ENCODE assay signal across 8 mouse cellular contexts in genomic region chr11:69420554-69421000, GRCm38 (mm10). TPM values are rescaled to one million over a fixed set of nuclear protein-coding genes. Genes with fewer than 3 reads are reported as not detected.
DNase-seq lines count a peak whose midpoint lies in the region; ATAC-seq lines count a peak whose summit lies in the region.

No protein-coding gene starts in this region.

- H3K9ac ChIP-seq in forebrain, embryonic 11.5 days (ENCODE audit: low read length) = no peak overlapping the region
- no peak overlapping the region for H3K9ac ChIP-seq in liver, embryonic 11.5 days (ENCODE audit: low read depth, low read length)

- no peaks in the 10 kb centered on the region for H3K9me3 ChIP-seq in heart, embryonic 10.5 days
- no peaks in the 10 kb centered on the region for H3K9me3 ChIP-seq in forebrain, embryonic 11.5 days (ENCODE audit: control insufficient read depth, low read length)
- no peaks in the 10 kb centered on the region for H3K9me3 ChIP-seq in liver, embryonic 11.5 days (ENCODE audit: control insufficient read depth, low read length)

- H3K4me1 ChIP-seq in heart, embryonic 10.5 days = peaks cover 57% of the 10 kb centered on the region
- H3K4me1 ChIP-seq in forebrain, embryonic 11.5 days (replicated peaks; ENCODE audit: control insufficient read depth, insufficient read depth, low read length) = peaks cover 21% of the 10 kb centered on the region
- peaks cover 43% of the 10 kb centered on the region for H3K4me1 ChIP-seq in liver, embryonic 11.5 days (replicated peaks; ENCODE audit: control insufficient read depth, insufficient read depth, low read length)

- H3K27ac ChIP-seq in heart, embryonic 10.5 days = peak overlapping the region; percentile 98
- H3K27ac ChIP-seq in forebrain, embryonic 11.5 days (ENCODE audit: low read depth, low read length) = no peak overlapping the region
- H3K27ac ChIP-seq in liver, embryonic 11.5 days (ENCODE audit: low read depth, low read length) = no peak overlapping the region; the same call in 1 of the 2 replicates

- H3K4me3 ChIP-seq in heart, embryonic 10.5 days = peak overlapping the region; percentile 86
- peak overlapping the region; percentile 81 for H3K4me3 ChIP-seq in forebrain, embryonic 11.5 days (ENCODE audit: low read depth, low read length)
- peak overlapping the region; percentile 58 for H3K4me3 ChIP-seq in liver, embryonic 11.5 days (ENCODE audit: low read depth, low read length)

- WGBS in heart, embryonic 10.5 days = 7% methylated on average over 10 of the region's 10 CpGs
- WGBS in forebrain, embryonic 11.5 days = 10% methylated on average over 10 of the region's 10 CpGs
- WGBS in liver, embryonic 11.5 days = 12% methylated on average over 10 of the region's 10 CpGs

- H3K27me3 ChIP-seq in heart, embryonic 10.5 days (ENCODE audit: insufficient read depth, poor library complexity, severe bottlenecking) = peaks cover 38% of the 10 kb centered on the region
- H3K27me3 ChIP-seq in forebrain, embryonic 11.5 days (ENCODE audit: control insufficient read depth, insufficient read depth, low read length) = peaks cover 17% of the 10 kb centered on the region
- peaks cover 28% of the 10 kb centered on the region for H3K27me3 ChIP-seq in liver, embryonic 11.5 days (replicated peaks; ENCODE audit: control insufficient read depth, insufficient read depth, low read length)

- peak overlapping the region; percentile 99 for H3K4me2 ChIP-seq in forebrain, embryonic 11.5 days (ENCODE audit: low read depth, low read length, severe bottlenecking)
- peak overlapping the region; percentile 93 for H3K4me2 ChIP-seq in liver, embryonic 11.5 days

- no peak for DNase-seq in heart, embryonic 10.5 days (ENCODE audit: low spot score)
- DNase-seq in heart, postnatal 10 days = no peak
- DNase-seq in A20 (ENCODE audit: low read depth, low spot score) = peak; percentile 82
- DNase-seq in forebrain, embryonic 11.5 days (ENCODE audit: low spot score) = peak; percentile 45
- no peak for DNase-seq in liver, embryonic 11.5 days (ENCODE audit: low spot score)
- no peak for DNase-seq in ovary, postnatal 14 days (ENCODE audit: low spot score)
- DNase-seq in left cerebral cortex, adult 11 months (ENCODE audit: low spot score) = no peak

- ATAC-seq in forebrain, embryonic 11.5 days (replicated peaks; ENCODE audit: low FRiP score) = no peak
- ATAC-seq in liver, embryonic 11.5 days (replicated peaks; ENCODE audit: low FRiP score) = no peak
- no peak for ATAC-seq in CD4-positive, CD25-positive, alpha-beta regulatory T cell, adult 4 months

- intact Hi-C loops in heart, postnatal 10 days (cut with DNase I) = no loop called here

- no peaks in the 10 kb centered on the region for H3K36me3 ChIP-seq in heart, embryonic 10.5 days
- no peaks in the 10 kb centered on the region for H3K36me3 ChIP-seq in forebrain, embryonic 11.5 days (ENCODE audit: control insufficient read depth, insufficient read depth, low read length)
- H3K36me3 ChIP-seq in liver, embryonic 11.5 days (ENCODE audit: control insufficient read depth, insufficient read depth, low read length) = no peaks in the 10 kb centered on the region

RNA-seq across cellular contexts. Expression of gene Kdm6b, which starts 7.1 kb away (rescaled TPM):
- polyA plus RNA-seq in heart, embryonic 10.5 days (2016; fragmentation: Nextera tagmentation; extraction: Ambion mirVana) = 20.9 and 26.9 TPM in 2 replicates
- total RNA-seq in heart, postnatal 10 days (2021) = 10 to 100 TPM; 48.3 to 52.2 TPM
- 40.9 and 41.0 TPM in 2 replicates for polyA plus RNA-seq in forebrain, embryonic 11.5 days (2014; fragmentation: Nextera tagmentation; extraction: Ambion mirVana)
- 15.4 and 17.4 TPM in 2 replicates for polyA plus RNA-seq in liver, embryonic 11.5 days (2014; fragmentation: Nextera tagmentation; extraction: Ambion mirVana)
- polyA plus RNA-seq in CD4-positive, CD25-positive, alpha-beta regulatory T cell, adult 4 months (2017; shearing (Covaris generic)) = 10 to 100 TPM; 30.7 to 32.6 TPM

RNA-seq across cellular contexts. Expression of gene Tmem88, which starts 22.5 kb away (rescaled TPM):
- 38.9 and 52.5 TPM in 2 replicates for polyA plus RNA-seq in heart, embryonic 10.5 days (2016; fragmentation: Nextera tagmentation; extraction: Ambion mirVana)
- 10 to 100 TPM; 53.3 to 54.0 TPM for total RNA-seq in heart, postnatal 10 days (2021)
- 15.6 and 18.5 TPM in 2 replicates for polyA plus RNA-seq in forebrain, embryonic 11.5 days (2014; fragmentation: Nextera tagmentation; extraction: Ambion mirVana)
- polyA plus RNA-seq in liver, embryonic 11.5 days (2014; fragmentation: Nextera tagmentation; extraction: Ambion mirVana) = 20.4 and 26.2 TPM in 2 replicates
- polyA plus RNA-seq in CD4-positive, CD25-positive, alpha-beta regulatory T cell, adult 4 months (2017; shearing (Covaris generic)) = 1 to 10 TPM; 1.1 to 1.2 TPM

RNA-seq across cellular contexts. Expression of gene Cyb5d1, which starts 25.1 kb away (rescaled TPM):
- polyA plus RNA-seq in heart, embryonic 10.5 days (2016; fragmentation: Nextera tagmentation; extraction: Ambion mirVana) = 27.4 and 31.8 TPM in 2 replicates
- total RNA-seq in heart, postnatal 10 days (2021) = 10 to 100 TPM; 27.5 to 30.2 TPM
- polyA plus RNA-seq in forebrain, embryonic 11.5 days (2014; fragmentation: Nextera tagmentation; extraction: Ambion mirVana) = 43.7 and 44.4 TPM in 2 replicates
- polyA plus RNA-seq in liver, embryonic 11.5 days (2014; fragmentation: Nextera tagmentation; extraction: Ambion mirVana) = 19.7 and 19.9 TPM in 2 replicates
- polyA plus RNA-seq in CD4-positive, CD25-positive, alpha-beta regulatory T cell, adult 4 months (2017; shearing (Covaris generic)) = 10 to 100 TPM; 17.0 to 28.2 TPM

RNA-seq across cellular contexts. Expression of gene Naa38, which starts 25.3 kb away (rescaled TPM):
- polyA plus RNA-seq in heart, embryonic 10.5 days (2016; fragmentation: Nextera tagmentation; extraction: Ambion mirVana) = 158 and 165 TPM in 2 replicates
- total RNA-seq in heart, postnatal 10 days (2021) = 10 to 100 TPM; 94.1 to 95.0 TPM
- 105 and 109 TPM in 2 replicates for polyA plus RNA-seq in forebrain, embryonic 11.5 days (2014; fragmentation: Nextera tagmentation; extraction: Ambion mirVana)
- polyA plus RNA-seq in liver, embryonic 11.5 days (2014; fragmentation: Nextera tagmentation; extraction: Ambion mirVana) = 151 and 178 TPM in 2 replicates
- polyA plus RNA-seq in CD4-positive, CD25-positive, alpha-beta regulatory T cell, adult 4 months (2017; shearing (Covaris generic)) = 100 to 1,000 TPM in 1 of 2 experiments, 10 to 100 TPM in 1; 87.8 to 116 TPM

RNA-seq across cellular contexts. Expression of gene Chd3, which starts 51.4 kb away (rescaled TPM):
- 15.8 and 26.5 TPM in 2 replicates for polyA plus RNA-seq in heart, embryonic 10.5 days (2016; fragmentation: Nextera tagmentation; extraction: Ambion mirVana)
- total RNA-seq in heart, postnatal 10 days (2021) = 10 to 100 TPM; 62.0 to 66.7 TPM
- 53.0 and 61.4 TPM in 2 replicates for polyA plus RNA-seq in forebrain, embryonic 11.5 days (2014; fragmentation: Nextera tagmentation; extraction: Ambion mirVana)
- polyA plus RNA-seq in liver, embryonic 11.5 days (2014; fragmentation: Nextera tagmentation; extraction: Ambion mirVana) = 13.8 and 17.1 TPM in 2 replicates
- 10 to 100 TPM; 71.8 to 80.8 TPM for polyA plus RNA-seq in CD4-positive, CD25-positive, alpha-beta regulatory T cell, adult 4 months (2017; shearing (Covaris generic))

Comparison
In these comparisons a context has a peak if more than half of its experiments do, and no peak if none do; other contexts are left out.
1. DNase-seq: peak in A20 (single experiment) and forebrain, embryonic 11.5 days (single experiment); none in heart, embryonic 10.5 days (single experiment), heart, postnatal 10 days (0 of 2), liver, embryonic 11.5 days (single experiment), ovary, postnatal 14 days (single experiment) and left cerebral cortex, adult 11 months (single experiment).
2. Peak in every context shown above with its lines, with median percentiles within 50 percentile points of each other: H3K4me3 ChIP-seq.